ENCODE assay signal across 8 mouse cellular contexts in the genomic region with DNA sequence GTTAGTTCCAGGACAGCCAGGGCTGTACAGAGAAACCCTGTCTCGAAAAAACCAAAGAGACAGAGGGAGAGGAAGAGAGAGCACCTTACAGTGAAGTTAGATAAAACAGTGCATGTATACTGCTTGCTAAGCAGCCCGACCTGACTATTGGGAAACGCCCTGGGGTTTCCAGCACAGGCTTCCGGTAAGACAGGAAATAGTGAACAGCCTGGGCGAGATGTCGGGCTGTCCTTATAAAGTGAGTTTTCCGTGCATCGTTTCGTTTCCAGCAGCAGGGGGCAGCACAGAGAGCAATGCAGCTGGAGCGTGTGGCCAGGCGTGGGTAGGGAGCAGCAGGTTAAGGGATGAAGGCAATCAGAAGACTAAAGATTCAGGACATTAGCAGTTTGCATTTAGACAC. TPM values are rescaled to one million over a fixed set of nuclear protein-coding genes. Genes with fewer than 3 reads are reported as not detected.
A peak's percentile ranks its signal among the peaks of the same experiment; 100 is the strongest.
DNase-seq lines count a peak whose midpoint lies in the region; ATAC-seq lines count a peak whose summit lies in the region.

No protein-coding gene starts in this region.

- H3K9me3 ChIP-seq in megakaryocyte, embryonic 14.5 days, result no peaks in the 10 kb centered on the region; the same call in 1 of the 2 replicates

- no peaks in the 10 kb centered on the region for H3K27me3 ChIP-seq in megakaryocyte, embryonic 14.5 days (replicated peaks)

- H3K36me3 ChIP-seq in megakaryocyte, embryonic 14.5 days (replicated peaks; ENCODE audit: low read length), result no peaks in the 10 kb centered on the region

- intact Hi-C loops in gastrocnemius, postnatal 14 days (cut with DNase I; ENCODE audit: low total_unique reads), result no loop called here
- intact Hi-C loops in left cerebral cortex, postnatal 10 days (cut with DNase I), result no loop called here

- peaks cover 28% of the 10 kb centered on the region for H3K4me1 ChIP-seq in megakaryocyte, embryonic 14.5 days

- ATAC-seq in common myeloid progenitor, adult 5-6 weeks (replicated peaks; ENCODE audit: low read depth, poor library complexity, severe bottlenecking), result peak; percentile 100

- peak; percentile 96 for DNase-seq in ZHBTc4 (ENCODE audit: low read depth, low spot score)
- peak; percentile 75 for DNase-seq in gastrocnemius, postnatal 14 days
- peak; percentile 95 for DNase-seq in induced T-regulatory cell, adult 2 months (ENCODE audit: low read depth)
- DNase-seq in left cerebral cortex, postnatal 10 days (ENCODE audit: extremely low spot score in 1 of 2, low spot score in 2 of 2), result peak; percentile 27 to 81
- peak; percentile 72 for DNase-seq in right cerebral cortex, adult 18-20 months
- peak; percentile 75 for DNase-seq in yolk sac, embryonic 10.5 days (ENCODE audit: low spot score)

- H3K4me3 ChIP-seq in megakaryocyte, embryonic 14.5 days (replicated peaks), result peak overlapping the region; percentile 74

RNA-seq across cellular contexts. Expression of a gene that starts 23.0 kb away (rescaled TPM):
- 9.6 and 17.1 TPM in 2 replicates for total RNA-seq in common myeloid progenitor, adult 5-6 weeks (2017)
- 10 to 100 TPM; 28.9 to 30.2 TPM for total RNA-seq in gastrocnemius, postnatal 14 days (2021)
- total RNA-seq in left cerebral cortex, postnatal 10 days (2021), result 100 to 1,000 TPM; 199 to 203 TPM
- polyA plus RNA-seq in megakaryocyte, embryonic 14.5 days (2012; ENCODE audit: insufficient read depth, low replicate concordance), result 225 and 608 TPM in 2 replicates

RNA-seq across cellular contexts. Expression of a gene that starts 49.4 kb away (rescaled TPM):
- total RNA-seq in common myeloid progenitor, adult 5-6 weeks (2017), result 2,015 and 2,091 TPM in 2 replicates
- total RNA-seq in gastrocnemius, postnatal 14 days (2021), result 100 to 1,000 TPM; 427 to 511 TPM
- 1,000 to 10,000 TPM; 2,299 to 2,355 TPM for total RNA-seq in left cerebral cortex, postnatal 10 days (2021)
- polyA plus RNA-seq in megakaryocyte, embryonic 14.5 days (2012; ENCODE audit: insufficient read depth, low replicate concordance), result 18.2 and 172 TPM in 2 replicates

Comparison
In these comparisons a context has a peak if more than half of its experiments do, and no peak if none do; other contexts are left out.
1. Peak in every context shown above with its lines: DNase-seq, ATAC-seq and H3K4me3 ChIP-seq.
2. RNA of a gene that starts 23.0 kb away (total RNA-seq): 199 to 203 TPM in left cerebral cortex, postnatal 10 days; 28.9 to 30.2 TPM in gastrocnemius, postnatal 14 days and 9.6 to 17.1 TPM in common myeloid progenitor, adult 5-6 weeks; every median in the first group is over 4 times any median in the second.